16 mouse cellular contexts compared by ENCODE assay signal in genomic region chr1:73532316-73532715, GRCm38 (mm10).
A peak's percentile ranks its signal among the peaks of the same experiment; 100 is the strongest.
DNase-seq lines count a peak whose midpoint lies in the region; ATAC-seq lines count a peak whose summit lies in the region.
"Had no signal": no experiment of that assay in that cellular context is flagged by ENCODE, and none has a peak within 500 bp of the region (broad histone marks: within the 10 kb centered on the region; RNA-seq: fewer than 3 reads in every experiment).

No protein-coding gene starts in this region.

- no peak for DNase-seq in cerebellum, postnatal 4 days (ENCODE audit: low spot score in 2 of 2)
- DNase-seq in cerebellum, adult 11-12 months, result peak; percentile 79
- peak; percentile 81 for DNase-seq in cerebellum, adult 9-10 months
- no peak for DNase-seq in spleen, adult 18-20 months
- no peak for DNase-seq in left cerebral cortex, adult 11 months (ENCODE audit: low spot score)
- DNase-seq in adrenal gland, adult 8-10 months, result no peak
- DNase-seq: adrenal gland, postnatal 10 days; B cell, adult 2 months; embryo, embryonic 11 days; gastrocnemius, postnatal 36 days; heart, adult 18-20 months; kidney, adult 18-20 months had no signal

- ATAC-seq in cerebellum, adult (ENCODE audit: insufficient number of reproducible peaks, low FRiP score, low TSS enrichment), result peak; percentile 29; the same call in 1 of the 2 replicates
- ATAC-seq: CD4-positive, CD25-positive, alpha-beta regulatory T cell, adult 4 months; forebrain, embryonic 14.5 days; intestine, embryonic 15.5 days had no signal

Comparison
In these comparisons a context has a peak if more than half of its experiments do, and no peak if none do; other contexts are left out.
1. DNase-seq: peak in cerebellum, adult 11-12 months (single experiment) and cerebellum, adult 9-10 months (single experiment); none in cerebellum, postnatal 4 days (0 of 2), spleen, adult 18-20 months (0 of 2), left cerebral cortex, adult 11 months (single experiment) and adrenal gland, adult 8-10 months (single experiment).